In genomic region chr11:96581604-96582384, GRCm38 (mm10) we compare ENCODE assay signal across 8 mouse cellular contexts.
DNase-seq lines count a peak whose midpoint lies in the region; ATAC-seq and TF ChIP-seq lines count a peak whose summit lies in the region.

No protein-coding gene starts in this region.

- peak; percentile 56; the same call in 1 of the 2 replicates for TF ChIP-seq CTCF in small intestine, adult 2 months (IDR thresholded peaks at IDR 0.05; ENCODE audit: extremely low read depth, insufficient read length, insufficient replicate concordance, low read depth, low read length)

- H3K27ac ChIP-seq in embryonic facial prominence, embryonic 11.5 days (replicated peaks; ENCODE audit: low read depth, low read length), result no peak overlapping the region
- no peak overlapping the region for H3K27ac ChIP-seq in limb, embryonic 11.5 days (replicated peaks; ENCODE audit: low read depth, low read length)
- no peak overlapping the region for H3K27ac ChIP-seq in small intestine, adult 2 months (ENCODE audit: insufficient read depth, low read depth, low read length)

- no peaks in the 10 kb centered on the region for H3K4me1 ChIP-seq in embryonic facial prominence, embryonic 11.5 days (ENCODE audit: control insufficient read depth, insufficient read depth, low read length)
- H3K4me1 ChIP-seq in limb, embryonic 11.5 days (ENCODE audit: control insufficient read depth, insufficient read depth, low read length), result 0 out of 2 replicates have a peak, but pooled peaks cover 3% of the 10 kb centered on the region
- H3K4me1 ChIP-seq in small intestine, adult 2 months (ENCODE audit: control insufficient read depth, insufficient read depth, insufficient read length, low read length), result no peaks in the 10 kb centered on the region

- H3K9ac ChIP-seq in embryonic facial prominence, embryonic 11.5 days (replicated peaks; ENCODE audit: low read length), result no peak overlapping the region
- no peak overlapping the region for H3K9ac ChIP-seq in limb, embryonic 11.5 days (ENCODE audit: low read length)

- no peak overlapping the region for H3K4me2 ChIP-seq in embryonic facial prominence, embryonic 11.5 days (ENCODE audit: low read depth, low read length)
- H3K4me2 ChIP-seq in limb, embryonic 11.5 days (ENCODE audit: low read depth, severe bottlenecking), result no peak overlapping the region

- H3K36me3 ChIP-seq in embryonic facial prominence, embryonic 11.5 days (replicated peaks; ENCODE audit: control insufficient read depth, insufficient read depth, low read depth, low read length), result no peaks in the 10 kb centered on the region
- no peaks in the 10 kb centered on the region for H3K36me3 ChIP-seq in limb, embryonic 11.5 days (ENCODE audit: control insufficient read depth, insufficient read depth, low read length)
- no peaks in the 10 kb centered on the region for H3K36me3 ChIP-seq in small intestine, adult 2 months (ENCODE audit: control insufficient read depth, insufficient read depth, low read length)

- ATAC-seq in embryonic facial prominence, embryonic 11.5 days (replicated peaks; ENCODE audit: insufficient number of reproducible peaks, low FRiP score, low TSS enrichment, low read depth), result no peak; the same call in 1 of the 2 replicates
- ATAC-seq in limb, embryonic 11.5 days (ENCODE audit: insufficient number of reproducible peaks, low FRiP score, low TSS enrichment, low read depth), result no peak
- ATAC-seq in monocyte, adult 5-6 weeks (replicated peaks; ENCODE audit: insufficient number of reproducible peaks, low FRiP score, low TSS enrichment, poor library complexity, severe bottlenecking), result no peak

- H3K27me3 ChIP-seq in embryonic facial prominence, embryonic 11.5 days (ENCODE audit: control insufficient read depth, insufficient read depth, low read length), result no peaks in the 10 kb centered on the region
- H3K27me3 ChIP-seq in limb, embryonic 11.5 days (ENCODE audit: control insufficient read depth, insufficient read depth, low read length), result peaks cover 2% of the 10 kb centered on the region; the same call in 1 of the 2 replicates
- peaks cover 13% of the 10 kb centered on the region for H3K27me3 ChIP-seq in small intestine, adult 2 months (ENCODE audit: control insufficient read depth, insufficient read depth, low read length)

- H3K4me3 ChIP-seq in embryonic facial prominence, embryonic 11.5 days (ENCODE audit: low read depth, low read length), result no peak overlapping the region
- H3K4me3 ChIP-seq in limb, embryonic 11.5 days (ENCODE audit: low read depth, low read length), result no peak overlapping the region
- H3K4me3 ChIP-seq in small intestine, adult 2 months (ENCODE audit: low read depth, low read length), result no peak overlapping the region

- no peaks in the 10 kb centered on the region for H3K9me3 ChIP-seq in embryonic facial prominence, embryonic 11.5 days (replicated peaks; ENCODE audit: control insufficient read depth, low read length)
- no peaks in the 10 kb centered on the region for H3K9me3 ChIP-seq in limb, embryonic 11.5 days (ENCODE audit: control insufficient read depth, low read length)

- WGBS in embryonic facial prominence, embryonic 11.5 days, result 52% methylated on average over 10 of the region's 10 CpGs
- 49% methylated on average over 10 of the region's 10 CpGs for WGBS in limb, embryonic 11.5 days
- WGBS in small intestine, adult 2 months, result 50% methylated on average over 10 of the region's 10 CpGs

- TF ChIP-seq POLR2A in small intestine, adult 2 months (IDR thresholded peaks at IDR 0.05; ENCODE audit: low read depth, low read length), result no peak

- peak; percentile 34 to 48 for DNase-seq in cerebellum, postnatal 14 days
- no peak for DNase-seq in cerebellum, adult 9-11 months
- peak; percentile 5 for DNase-seq in ovary, postnatal 36 days (ENCODE audit: low spot score)
- no peak for DNase-seq in ovary, postnatal 10 days (ENCODE audit: low spot score)
- peak; percentile 67 for DNase-seq in embryonic facial prominence, embryonic 11.5 days (ENCODE audit: low spot score)
- DNase-seq in limb, embryonic 11.5 days (ENCODE audit: low spot score), result peak; percentile 58

Comparison
In these comparisons a context has a peak if more than half of its experiments do, and no peak if none do; other contexts are left out.
1. DNase-seq: peak in cerebellum, postnatal 14 days (2 of 2), ovary, postnatal 36 days (single experiment), embryonic facial prominence, embryonic 11.5 days (single experiment) and limb, embryonic 11.5 days (single experiment); none in cerebellum, adult 9-11 months (single experiment) and ovary, postnatal 10 days (single experiment).